Mouse (Mus musculus) C2C12 (cell line): ENCODE measurements around the gene Susd1. TPM values are rescaled to one million over a fixed set of nuclear protein-coding genes. Genes with fewer than 3 reads are reported as not detected.
"Not testable (repeated sequence)": the region's sequence is repeated elsewhere in the genome, so short reads cannot be mapped to it uniquely, and the experiment has no call there.

ENCODE experiments used
- H3K27me3 ChIP-seq: one replicate; pipeline ENCODE4 v1.6.1; 2011; ENCODE audit not compliant: control insufficient read depth, insufficient read depth, insufficient read length
- H3K36me3 ChIP-seq: one replicate; pipeline ENCODE4 v1.6.1; 2011; ENCODE audit not compliant: control insufficient read depth, insufficient read depth
- H3K4me3 ChIP-seq: one replicate; pipeline ENCODE4 v1.5.1; 2011; ENCODE audit warnings: mild to moderate bottlenecking, control low read depth; ENCODE audit not compliant: poor library complexity, insufficient read depth, severe bottlenecking
- H3K79me2 ChIP-seq: one replicate; pipeline ENCODE4 v1.6.1; 2011; ENCODE audit not compliant: control insufficient read depth, insufficient read depth
- H3K79me3 ChIP-seq: one replicate; pipeline ENCODE4 v1.6.1; 2011; ENCODE audit warnings: low read depth, control low read depth
- H3ac ChIP-seq: one replicate; pipeline ENCODE3; 2011; ENCODE audit warnings: low read depth; ENCODE audit not compliant: control insufficient read depth, insufficient read length
- CEBPB ChIP-seq: IDR thresholded peaks from one replicate; pipeline ENCODE4 v1.6.1; 2011; ENCODE audit warnings: low read depth, mild to moderate bottlenecking, control low read depth, moderate library complexity
- CTCF ChIP-seq: IDR thresholded peaks from one replicate; pipeline ENCODE4 v1.5.1; 2011; ENCODE audit not compliant: control insufficient read depth, insufficient read depth, insufficient read length
- FOSL1 ChIP-seq: IDR thresholded peaks from one replicate; pipeline ENCODE4 v1.8.0; 2011; ENCODE audit warnings: mild to moderate bottlenecking, low read length; ENCODE audit not compliant: poor library complexity, insufficient read depth, severe bottlenecking
- MAX ChIP-seq: IDR thresholded peaks from one replicate; pipeline ENCODE4 v1.6.1; 2011; ENCODE audit warnings: mild to moderate bottlenecking, control low read depth
- MYOD1 ChIP-seq: IDR thresholded peaks from one replicate; pipeline ENCODE4 v1.6.1; 2011; ENCODE audit warnings: low read depth; ENCODE audit not compliant: control insufficient read depth, insufficient read length
- MYOG ChIP-seq: IDR thresholded peaks from one replicate; pipeline ENCODE4 v1.6.1; 2011; ENCODE audit not compliant: control insufficient read depth, insufficient read length; ENCODE audit errors: extremely low read depth
- USF1 ChIP-seq: IDR thresholded peaks from one replicate; pipeline ENCODE4 v1.6.1; 2011; ENCODE audit warnings: low read depth, mild to moderate bottlenecking, control low read depth, moderate library complexity
- polyA plus RNA-seq: library from polyadenylated mRNA; unstranded; fragments of >200 nt; fragmentation: generic; extraction: Trizol; gene quantifications from one replicate; pipeline ENCODE4 v1.2.1, GENCODE M21; 2012; ENCODE audit warnings: missing spikeins

The Susd1 gene
- polyA plus RNA-seq, 1 experiment: 1.5 TPM

- Histone ChIP-seq H3K79me3 (no peaks in the 10 kb centered on the region), H3K36me3 (no peaks in the 10 kb centered on the region), H3ac (no peak overlapping the region), H3K4me3 (no peak overlapping the region), H3K79me2 (no peaks in the 10 kb centered on the region), H3K27me3 (no peaks in the 10 kb centered on the region)
- no peak for TF ChIP-seq MYOD1
- no peak for TF ChIP-seq FOSL1
- TF ChIP-seq CEBPB: no peak
- no peak for TF ChIP-seq MAX
Measured at GRCm38 (mm10) chr4:59290972-59291576, 147.4 kb downstream of the Susd1 start.

- Histone ChIP-seq H3K4me3 (no peak overlapping the region), H3K79me2 (no peaks in the 10 kb centered on the region), H3K79me3 (no peaks in the 10 kb centered on the region), H3K36me3 (no peaks in the 10 kb centered on the region), H3K27me3 (no peaks in the 10 kb centered on the region), H3ac (no peak overlapping the region)
- TF ChIP-seq MYOD1 (no peak), USF1 (no peak), MAX (no peak), CEBPB (no peak), FOSL1 (no peak), CTCF (no peak), MYOG (no peak)
Measured at GRCm38 (mm10) chr4:59287103-59287502, 151.3 kb downstream of the Susd1 start.

- not testable (repeated sequence) for H3K79me2 ChIP-seq, H3K79me3 ChIP-seq, H3K36me3 ChIP-seq, H3ac ChIP-seq, H3K27me3 ChIP-seq, H3K4me3 ChIP-seq
Measured at GRCm38 (mm10) chr4:59286351-59286750, 152.1 kb downstream of the Susd1 start.

GRCm38 (mm10) chr4:59282699-59283487 lies 155.5 kb downstream of the Susd1 start:
- Histone ChIP-seq H3K4me3 (no peak overlapping the region), H3K79me2 (no peaks in the 10 kb centered on the region), H3ac (no peak overlapping the region), H3K79me3 (no peaks in the 10 kb centered on the region), H3K27me3 (no peaks in the 10 kb centered on the region), H3K36me3 (no peaks in the 10 kb centered on the region)
- TF ChIP-seq USF1: no peak
- no peak for TF ChIP-seq MAX
- TF ChIP-seq MYOD1: no peak
- TF ChIP-seq FOSL1: no peak
- TF ChIP-seq CEBPB: no peak
- no peak for TF ChIP-seq CTCF
- no peak for TF ChIP-seq MYOG

GRCm38 (mm10) chr4:59282137-59282536 lies 156.3 kb downstream of the Susd1 start:
- Histone ChIP-seq H3ac (no peak overlapping the region), H3K36me3 (no peaks in the 10 kb centered on the region), H3K4me3 (no peak overlapping the region), H3K79me3 (no peaks in the 10 kb centered on the region), H3K79me2 (no peaks in the 10 kb centered on the region), H3K27me3 (no peaks in the 10 kb centered on the region)
- TF ChIP-seq FOSL1 (no peak), USF1 (no peak), CEBPB (no peak), MAX (no peak), MYOG (no peak), CTCF (no peak), MYOD1 (no peak)

- Histone ChIP-seq H3ac (no peak overlapping the region), H3K27me3 (no peaks in the 10 kb centered on the region), H3K79me3 (no peaks in the 10 kb centered on the region), H3K4me3 (no peak overlapping the region), H3K79me2 (no peaks in the 10 kb centered on the region), H3K36me3 (no peaks in the 10 kb centered on the region)
- TF ChIP-seq MYOD1 (no peak), FOSL1 (no peak), MAX (no peak), MYOG (no peak), CTCF (no peak), USF1 (no peak), CEBPB (no peak)
Measured at GRCm38 (mm10) chr4:59280876-59281275, 157.6 kb downstream of the Susd1 start.
